Mouse (Mus musculus) erythroblast, adult 5-6 weeks (primary cell): ENCODE results near the gene Zfp141. TPM values are rescaled to one million over a fixed set of nuclear protein-coding genes. Genes with fewer than 3 reads are reported as not detected.

Experiments
- ATAC-seq: replicated peaks from 2 replicates; pipeline ENCODE4 v1.8.0; 2016; ENCODE audit warnings: moderate number of reproducible peaks, mild to moderate bottlenecking, moderate TSS enrichment, inconsistent platforms; ENCODE audit not compliant: poor library complexity, low FRiP score, severe bottlenecking
- total RNA-seq, 2 experiments: library from RNA; stranded (forward) in 1 of 2; stranded (reverse) in 1 of 2; fragments of 150-400 nt in 1 of 2; fragments of 200-764, 138-1000 nt in 1 of 2; gene quantifications; 2 replicates each; pipeline versions ENCODE4 v1.2.3 to v1.2.4; 2015 to 2017; ENCODE audit warnings: low replicate concordance in 2 of 2

Zfp141 gene
- total RNA-seq (2015; ENCODE audit: low replicate concordance) (11.0 and 19.6 TPM in 2 replicates), total RNA-seq (2017; ENCODE audit: low replicate concordance) (15.7 and 16.3 TPM in 2 replicates)

DNA sequence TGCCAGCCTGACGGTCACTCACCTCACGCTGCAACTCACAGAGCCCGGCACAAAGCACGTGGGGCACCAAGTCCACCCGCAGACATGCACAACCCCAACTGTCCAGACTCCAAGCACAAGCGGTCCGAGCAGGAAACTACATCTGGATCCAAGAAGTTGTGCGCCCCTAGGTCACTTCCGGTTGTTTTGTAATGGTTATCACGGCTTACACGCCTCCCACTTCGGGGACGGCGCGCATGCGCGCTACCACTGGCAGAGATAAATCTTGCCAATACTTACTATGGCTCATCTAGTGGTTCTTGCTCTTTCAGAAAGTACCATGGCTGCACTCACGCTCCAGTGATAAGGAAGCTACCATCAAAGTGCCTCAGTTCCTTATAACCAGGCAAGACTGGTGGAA, at the start of gene Zfp141:
Zfp141 (minus strand) TSS at position 153 of the 400 bp plus-strand sequence.
- peak; percentile 95 for ATAC-seq

DNA sequence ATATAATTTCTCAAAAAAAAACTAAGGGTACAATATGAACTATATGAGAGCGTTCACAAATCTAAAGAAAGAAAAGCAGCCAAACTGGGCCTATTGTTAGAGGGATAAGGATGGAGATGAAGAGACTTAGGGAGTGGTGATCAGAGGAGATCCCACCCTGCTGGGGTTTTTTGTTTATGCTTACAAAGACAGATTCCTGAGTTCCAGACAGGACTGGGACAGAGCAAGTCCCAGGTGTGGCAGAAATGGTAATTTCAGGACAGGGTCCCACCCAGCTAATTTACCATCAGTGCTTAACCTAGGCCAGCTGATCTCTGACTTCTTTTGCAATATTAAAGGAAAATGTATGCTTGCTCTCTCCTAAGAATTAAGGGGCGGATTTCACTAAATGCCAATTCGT, 46.2 kb upstream of the Zfp141 start:
- ATAC-seq = no peak

DNA sequence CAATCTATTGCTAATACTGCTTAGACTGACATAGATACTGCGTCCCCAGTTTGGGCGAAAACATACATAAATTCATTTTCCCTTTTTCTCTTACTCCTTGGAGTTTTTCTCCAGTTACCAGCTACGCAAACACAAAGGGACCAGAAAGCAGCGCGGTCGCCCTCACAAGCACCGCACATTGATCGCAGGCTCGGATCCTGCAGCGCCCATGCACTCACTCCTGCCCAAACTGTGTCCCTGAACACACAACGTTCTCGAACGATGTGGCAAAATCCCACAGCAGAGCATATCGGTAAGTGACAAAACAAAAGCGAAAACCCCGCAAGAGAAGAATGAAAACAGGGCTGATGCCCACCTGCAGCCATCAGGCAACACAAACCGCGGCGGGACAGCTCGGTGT, 354 bp downstream of the Zfp141 start:
- peak; percentile 75 for ATAC-seq

DNA sequence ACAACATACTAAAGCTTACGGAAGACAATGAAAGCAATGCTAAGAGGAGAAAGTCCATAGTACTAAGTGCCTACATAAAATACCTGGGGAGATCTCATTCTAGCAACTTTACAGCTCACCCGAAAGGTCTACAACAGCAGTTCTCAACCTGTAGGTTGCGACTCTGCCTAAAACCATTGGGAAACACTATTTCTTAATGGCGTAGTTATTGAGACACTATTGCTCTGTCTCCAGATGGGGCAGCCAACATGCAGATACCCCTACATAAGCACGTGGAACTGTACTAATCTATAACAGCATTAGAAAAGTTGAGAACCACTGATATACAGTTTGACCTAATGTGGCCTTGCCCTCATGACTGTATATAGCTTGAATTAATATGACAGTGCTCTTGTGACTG, 7.3 kb downstream of the Zfp141 start:
- no peak for ATAC-seq

DNA sequence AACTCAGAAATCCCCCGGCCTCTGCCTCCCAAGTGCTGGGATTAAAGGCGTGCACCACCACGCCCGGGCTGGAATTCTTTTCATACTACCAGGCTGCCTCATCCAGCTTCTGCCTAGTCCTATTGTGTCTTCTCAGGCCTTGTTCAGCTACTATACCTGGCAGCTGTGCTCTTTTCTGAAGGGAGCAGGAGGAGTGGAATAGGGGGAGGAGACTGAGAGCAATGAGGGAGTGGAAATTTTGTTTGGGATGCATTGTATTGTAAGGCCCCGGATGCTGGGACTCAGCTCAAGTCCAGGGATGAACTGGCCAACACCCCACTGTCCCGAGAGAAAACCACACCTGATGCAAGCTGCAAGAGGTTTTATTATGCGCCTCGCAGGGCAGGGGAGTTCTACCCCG, 8.2 kb downstream of the Zfp141 start:
- no peak for ATAC-seq

DNA sequence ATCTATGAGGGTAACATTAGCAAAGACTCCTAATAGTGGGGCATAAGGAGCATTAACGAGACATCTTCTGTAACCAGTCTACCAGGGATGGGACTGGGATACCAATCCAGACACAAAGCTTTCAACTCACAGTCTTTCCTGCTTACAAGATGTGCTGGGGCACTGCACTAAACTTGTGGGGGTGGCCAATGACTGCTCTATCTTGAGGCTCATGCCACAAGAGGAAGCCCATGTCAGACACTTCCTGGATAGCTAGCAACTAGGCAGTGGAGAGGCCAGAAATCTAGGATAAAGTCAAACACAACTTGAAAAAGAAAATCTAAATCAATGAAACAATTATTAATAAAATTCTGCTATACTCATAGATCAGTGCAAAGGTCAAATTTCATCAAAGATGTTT, 9.3 kb downstream of the Zfp141 start:
- no peak for ATAC-seq

DNA sequence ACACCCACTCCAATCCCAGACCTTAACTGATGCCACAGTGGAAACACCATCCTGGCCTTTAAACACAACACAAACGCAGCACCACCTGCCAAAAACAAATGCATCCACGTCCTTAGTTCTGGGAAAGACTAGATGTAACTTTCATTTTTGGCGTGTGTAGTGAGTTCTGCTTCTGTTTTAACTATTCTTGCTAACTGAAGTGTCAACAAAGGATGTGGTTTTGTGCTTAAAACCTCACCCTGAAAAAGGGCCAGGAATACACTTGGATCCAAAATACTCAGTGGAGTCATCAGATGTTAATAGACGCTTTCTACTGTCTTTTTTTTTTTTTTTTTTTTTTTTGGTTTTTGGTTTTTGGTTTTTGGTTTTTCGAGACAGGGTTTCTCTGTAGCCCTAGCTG, 14.7 kb downstream of the Zfp141 start:
- no peak for ATAC-seq

DNA sequence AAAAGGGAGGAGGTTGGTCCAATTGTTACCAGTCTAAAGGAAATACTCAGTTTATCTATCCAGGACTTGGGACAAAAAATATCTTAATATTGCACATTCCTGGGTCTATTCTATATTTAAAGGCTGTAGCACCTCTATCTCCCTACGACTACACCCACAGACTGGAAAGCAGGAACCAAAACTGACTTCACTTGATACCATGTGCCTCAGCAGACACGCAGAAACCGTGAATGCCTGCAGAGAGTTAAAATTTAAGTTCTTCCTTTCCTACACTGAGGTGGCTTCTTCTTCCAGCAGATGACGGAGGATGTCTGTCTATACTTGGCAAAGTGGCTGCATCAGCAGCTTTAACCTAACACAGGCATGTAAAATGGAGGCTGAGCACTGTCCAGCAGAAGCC, 15.2 kb downstream of the Zfp141 start:
- ATAC-seq = no peak

DNA sequence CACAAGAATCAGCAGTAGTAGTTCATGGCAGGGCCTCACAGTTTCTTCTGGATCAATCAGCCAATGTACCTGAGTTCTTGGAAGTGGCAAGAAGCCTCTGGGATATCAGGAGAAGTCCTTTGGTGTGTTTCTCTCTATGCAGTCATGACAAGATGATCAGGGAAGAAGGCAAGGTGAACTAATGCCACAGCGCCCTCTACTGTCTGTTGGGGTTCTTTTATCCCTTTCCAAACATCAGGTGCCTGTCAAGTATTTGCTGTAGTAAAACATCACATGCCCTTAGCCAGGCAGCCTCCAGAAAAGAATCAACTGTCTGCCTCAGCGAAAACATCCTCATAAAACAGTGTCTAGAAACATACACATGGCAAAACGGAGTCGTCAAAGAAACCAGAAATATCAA, 50.9 kb downstream of the Zfp141 start:
- no peak for ATAC-seq

DNA sequence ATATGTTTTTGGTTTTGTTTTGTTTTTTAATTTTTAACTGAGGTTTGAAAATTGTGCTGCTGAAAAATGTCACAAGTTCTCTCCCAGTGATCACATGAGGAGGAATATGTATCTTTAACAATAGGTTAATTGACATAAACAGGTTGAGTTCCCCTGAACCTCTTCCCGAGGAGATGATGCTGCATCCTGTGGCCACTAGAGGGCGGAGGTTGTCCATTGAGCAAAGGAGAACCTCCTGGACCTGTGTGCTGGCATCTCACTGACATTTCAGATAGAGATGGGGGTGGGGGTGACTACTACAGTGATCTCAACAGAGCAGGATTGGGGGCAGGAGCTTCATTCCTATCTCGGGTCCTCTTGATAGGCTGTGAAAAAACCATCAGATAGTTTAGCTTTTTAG, 54.9 kb downstream of the Zfp141 start:
- no peak for ATAC-seq

DNA sequence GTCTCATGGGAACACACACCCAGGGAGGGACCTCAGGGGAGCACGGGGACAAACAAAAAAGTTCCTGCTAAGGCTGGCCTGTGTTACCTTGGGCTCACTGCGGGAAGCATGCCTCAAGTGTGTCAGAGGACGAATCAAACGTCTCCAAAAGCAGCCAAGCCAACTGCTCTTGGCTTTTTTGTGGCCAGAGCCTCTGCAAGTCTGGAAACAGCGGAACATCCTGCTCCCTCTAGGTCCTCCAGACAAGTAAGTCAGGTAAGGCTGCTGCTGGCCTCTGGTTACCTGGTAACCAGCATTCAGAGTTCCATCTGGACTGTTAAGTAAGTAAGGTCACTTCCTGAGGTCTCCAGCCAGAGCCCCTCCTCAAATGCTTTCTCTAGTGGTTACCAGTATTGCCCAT, 57.7 kb downstream of the Zfp141 start, which contains the start of gene 4933421I07Rik:
4933421I07Rik (minus strand) TSS at position 271 of the 400 bp plus-strand sequence.
- ATAC-seq = no peak

DNA sequence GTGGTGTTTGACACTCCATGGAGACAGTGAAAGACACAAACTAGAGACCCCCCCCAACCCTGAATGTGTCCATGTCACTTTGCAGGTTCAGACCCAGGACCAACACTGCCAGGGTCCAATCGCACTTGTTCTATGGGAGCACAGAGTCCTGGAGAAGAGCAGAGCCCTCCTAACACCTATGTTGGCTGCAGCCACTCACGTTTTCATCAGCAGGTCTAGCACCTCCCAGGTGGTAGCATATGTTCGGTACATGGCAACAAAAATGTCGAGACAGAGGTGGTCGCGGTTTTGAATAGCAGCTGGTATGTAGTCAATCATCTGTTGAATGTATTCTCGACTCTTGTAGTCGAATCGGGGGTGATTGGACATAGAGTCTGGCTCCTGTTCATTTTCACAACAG, 58.2 kb downstream of the Zfp141 start:
- no peak for ATAC-seq

Other genes with a start within 250 kb of the Zfp141 start
- not detected in 2 replicates for gene Vmn2r61, start 245.7 kb downstream of the Zfp141 start, total RNA-seq (2015; ENCODE audit: low replicate concordance)
- not detected in 2 replicates for gene Vmn2r61, start 245.7 kb downstream of the Zfp141 start, total RNA-seq (2017; ENCODE audit: low replicate concordance)
- not detected in 2 replicates for gene 4933421I07Rik, start 57.6 kb downstream of the Zfp141 start, total RNA-seq (2015; ENCODE audit: low replicate concordance)
- gene 4933421I07Rik, start 57.6 kb downstream of the Zfp141 start, total RNA-seq (2017; ENCODE audit: low replicate concordance) = not detected in 2 replicates
- gene Gm21028, start 72.8 kb upstream of the Zfp141 start, total RNA-seq (2015; ENCODE audit: low replicate concordance) = not detected in 2 replicates
- gene Gm21028, start 72.8 kb upstream of the Zfp141 start, total RNA-seq (2017; ENCODE audit: low replicate concordance) = not detected in 2 replicates
- gene Zfp977, start 86.8 kb upstream of the Zfp141 start, total RNA-seq (2015; ENCODE audit: low replicate concordance) = not detected in 2 replicates
- gene Zfp977, start 86.8 kb upstream of the Zfp141 start, total RNA-seq (2017; ENCODE audit: low replicate concordance) = 1.3 TPM in 1 of 2 replicates, not detected in the other
- gene Zfp976, start 136.8 kb upstream of the Zfp141 start, total RNA-seq (2015; ENCODE audit: low replicate concordance) = 0.96 TPM in 1 of 2 replicates, not detected in the other
- gene Zfp976, start 136.8 kb upstream of the Zfp141 start, total RNA-seq (2017; ENCODE audit: low replicate concordance) = 0.42 and 0.94 TPM in 2 replicates
- 3.8 TPM in 1 of 2 replicates, not detected in the other for gene Zfp975, start 187.0 kb upstream of the Zfp141 start, total RNA-seq (2015; ENCODE audit: low replicate concordance)
- gene Zfp975, start 187.0 kb upstream of the Zfp141 start, total RNA-seq (2017; ENCODE audit: low replicate concordance) = 0.56 and 0.77 TPM in 2 replicates
- gene Gm17067, start 221.3 kb upstream of the Zfp141 start, total RNA-seq (2015; ENCODE audit: low replicate concordance) = not detected in 2 replicates
- not detected in 2 replicates for gene Gm17067, start 221.3 kb upstream of the Zfp141 start, total RNA-seq (2017; ENCODE audit: low replicate concordance)